Comparison of ENCODE assay signal across 8 mouse cellular contexts in genomic region chr12:108794078-108794711, GRCm38 (mm10). TPM values are rescaled to one million over a fixed set of nuclear protein-coding genes. Genes with fewer than 3 reads are reported as not detected.
DNase-seq lines count a peak whose midpoint lies in the region; ATAC-seq and TF ChIP-seq lines count a peak whose summit lies in the region.

No protein-coding gene starts in this region.

- peaks cover 5% of the 10 kb centered on the region; the same call in 1 of the 2 replicates for H3K4me1 ChIP-seq in embryonic facial prominence, embryonic 11.5 days (ENCODE audit: control insufficient read depth, insufficient read depth, low read length)
- H3K4me1 ChIP-seq in kidney, adult 2 months (ENCODE audit: control insufficient read depth, insufficient read depth, low read length): peaks cover 2% of the 10 kb centered on the region; the same call in 1 of the 2 replicates
- peaks cover 11% of the 10 kb centered on the region for H3K4me1 ChIP-seq in limb, embryonic 14.5 days (ENCODE audit: control insufficient read depth, insufficient read depth, low read length)
- H3K4me1 ChIP-seq in midbrain, embryonic 16.5 days (ENCODE audit: control insufficient read depth, insufficient read depth, low read length): peaks cover 40% of the 10 kb centered on the region
- peaks cover 5% of the 10 kb centered on the region; the same call in 1 of the 2 replicates for H3K4me1 ChIP-seq in spleen, adult 2 months (ENCODE audit: control insufficient read depth, insufficient read depth, insufficient read length)

- peak overlapping the region; percentile 99 for H3K4me3 ChIP-seq in embryonic facial prominence, embryonic 11.5 days (ENCODE audit: low read depth, low read length)
- H3K4me3 ChIP-seq in kidney, adult 2 months (ENCODE audit: insufficient read depth, low read depth, low read length): peak overlapping the region; percentile 100
- peak overlapping the region; percentile 99 for H3K4me3 ChIP-seq in limb, embryonic 14.5 days (replicated peaks; ENCODE audit: low read length)
- peak overlapping the region; percentile 100 for H3K4me3 ChIP-seq in midbrain, embryonic 16.5 days (ENCODE audit: low read depth, low read length)
- peak overlapping the region; percentile 96 for H3K4me3 ChIP-seq in spleen, adult 2 months (ENCODE audit: extremely low read depth, insufficient read depth, insufficient read length)

- H3K4me2 ChIP-seq in embryonic facial prominence, embryonic 11.5 days (ENCODE audit: low read depth, low read length): peak overlapping the region; percentile 60
- peak overlapping the region; percentile 72 for H3K4me2 ChIP-seq in limb, embryonic 14.5 days (replicated peaks; ENCODE audit: low read depth, low read length, severe bottlenecking)
- peak overlapping the region; percentile 84 for H3K4me2 ChIP-seq in midbrain, embryonic 16.5 days (ENCODE audit: low read length)

- H3K27me3 ChIP-seq in embryonic facial prominence, embryonic 11.5 days (ENCODE audit: control insufficient read depth, insufficient read depth, low read length): no peaks in the 10 kb centered on the region
- no peaks in the 10 kb centered on the region for H3K27me3 ChIP-seq in kidney, adult 2 months (replicated peaks; ENCODE audit: control insufficient read depth, insufficient read depth, low read length)
- H3K27me3 ChIP-seq in limb, embryonic 14.5 days (ENCODE audit: control insufficient read depth, insufficient read depth, low read length): no peaks in the 10 kb centered on the region
- H3K27me3 ChIP-seq in midbrain, embryonic 16.5 days (ENCODE audit: control insufficient read depth, insufficient read depth, low read depth, low read length): no peaks in the 10 kb centered on the region
- no peaks in the 10 kb centered on the region for H3K27me3 ChIP-seq in spleen, adult 2 months (ENCODE audit: control insufficient read depth, insufficient read depth, low read length)

- peak; percentile 15 for TF ChIP-seq POLR2A in kidney, adult 2 months (IDR thresholded peaks at IDR 0.05; ENCODE audit: low read depth, low read length)
- no peak for TF ChIP-seq POLR2A in limb, embryonic 14.5 days (IDR thresholded peaks at IDR 0.05; ENCODE audit: borderline replicate concordance, extremely low read depth, insufficient read depth, insufficient read length)
- no peak for TF ChIP-seq POLR2A in spleen, adult 2 months (IDR thresholded peaks at IDR 0.05; ENCODE audit: low read depth, low read length)

- H3K27ac ChIP-seq in embryonic facial prominence, embryonic 11.5 days (replicated peaks; ENCODE audit: low read depth, low read length): peak overlapping the region; percentile 99
- peak overlapping the region; percentile 98 for H3K27ac ChIP-seq in kidney, adult 2 months (ENCODE audit: insufficient read depth, low read depth, low read length)
- H3K27ac ChIP-seq in limb, embryonic 14.5 days (replicated peaks; ENCODE audit: low read depth, low read length): peak overlapping the region; percentile 98
- H3K27ac ChIP-seq in midbrain, embryonic 16.5 days (ENCODE audit: low read length): peak overlapping the region; percentile 98
- H3K27ac ChIP-seq in spleen, adult 2 months (ENCODE audit: insufficient read depth, low read length): peak overlapping the region; percentile 95

- peak overlapping the region; percentile 91 for H3K9ac ChIP-seq in embryonic facial prominence, embryonic 11.5 days (replicated peaks; ENCODE audit: low read length)
- peak overlapping the region; percentile 90 for H3K9ac ChIP-seq in limb, embryonic 14.5 days (ENCODE audit: low read depth, low read length, severe bottlenecking)
- peak overlapping the region; percentile 95 for H3K9ac ChIP-seq in midbrain, embryonic 16.5 days (ENCODE audit: low read depth, low read length)

- WGBS in embryonic facial prominence, embryonic 11.5 days: under 1% methylated on average over 65 of the region's 94 CpGs
- 1% methylated on average over 90 of the region's 94 CpGs for WGBS in kidney, adult 2 months
- 1% methylated on average over 44 of the region's 94 CpGs for WGBS in limb, embryonic 14.5 days
- WGBS in midbrain, embryonic 16.5 days: under 1% methylated on average over 63 of the region's 94 CpGs
- WGBS in spleen, adult 2 months: under 1% methylated on average over 85 of the region's 94 CpGs

- H3K36me3 ChIP-seq in embryonic facial prominence, embryonic 11.5 days (replicated peaks; ENCODE audit: control insufficient read depth, insufficient read depth, low read depth, low read length): no peaks in the 10 kb centered on the region
- no peaks in the 10 kb centered on the region for H3K36me3 ChIP-seq in kidney, adult 2 months (ENCODE audit: control insufficient read depth, insufficient read depth, low read length)
- no peaks in the 10 kb centered on the region for H3K36me3 ChIP-seq in limb, embryonic 14.5 days (ENCODE audit: control insufficient read depth, insufficient read depth, low read length)
- no peaks in the 10 kb centered on the region for H3K36me3 ChIP-seq in midbrain, embryonic 16.5 days (ENCODE audit: control insufficient read depth, insufficient read depth, low read length)
- no peaks in the 10 kb centered on the region for H3K36me3 ChIP-seq in spleen, adult 2 months (ENCODE audit: control insufficient read depth, insufficient read depth, low read length)

- peak; percentile 85 for DNase-seq in 3134 (ENCODE audit: extremely low read depth, insufficient read length, low spot score)
- peak; percentile 90 for DNase-seq in adrenal gland, postnatal 14 days
- DNase-seq in embryonic facial prominence, embryonic 11.5 days (ENCODE audit: low spot score): peak; percentile 90
- DNase-seq in heart, adult 18-20 months: peak; percentile 83 to 89
- peak; percentile 88 for DNase-seq in kidney, adult 2 months
- DNase-seq in limb, embryonic 14.5 days (ENCODE audit: low spot score): peak; percentile 77
- DNase-seq in spleen, adult 2 months (ENCODE audit: low read depth in 1 of 2, low spot score in 2 of 2): peak; percentile 62 to 78

- H3K9me3 ChIP-seq in embryonic facial prominence, embryonic 11.5 days (replicated peaks; ENCODE audit: control insufficient read depth, low read length): no peaks in the 10 kb centered on the region
- no peaks in the 10 kb centered on the region for H3K9me3 ChIP-seq in limb, embryonic 14.5 days (ENCODE audit: control insufficient read depth, low read length)
- no peaks in the 10 kb centered on the region for H3K9me3 ChIP-seq in midbrain, embryonic 16.5 days (replicated peaks; ENCODE audit: control insufficient read depth, low read length, poor library complexity, severe bottlenecking)

- peak; percentile 63 for ATAC-seq in embryonic facial prominence, embryonic 11.5 days (replicated peaks; ENCODE audit: insufficient number of reproducible peaks, low FRiP score, low TSS enrichment, low read depth)
- ATAC-seq in limb, embryonic 14.5 days (ENCODE audit: low FRiP score, low read depth): peak; percentile 67
- ATAC-seq in midbrain, embryonic 16.5 days: peak; percentile 69

- no peak for TF ChIP-seq CTCF in kidney, adult 2 months (conservative IDR thresholded peaks at IDR 0.05; ENCODE audit: insufficient read depth, insufficient read length, low read depth, low read length)
- TF ChIP-seq CTCF in spleen, adult 2 months (IDR thresholded peaks at IDR 0.05; ENCODE audit: extremely low read depth, insufficient read depth, insufficient read length, insufficient replicate concordance): no peak

RNA-seq across cellular contexts. Expression of gene Yy1, which starts 1.4 kb away (rescaled TPM):
- total RNA-seq in adrenal gland, postnatal 14 days (2021): 74.2 and 77.6 TPM in 2 replicates
- 19.3 and 20.2 TPM in 2 replicates for polyA plus RNA-seq in embryonic facial prominence, embryonic 11.5 days (2014; fragmentation: Nextera tagmentation; extraction: Ambion mirVana)
- total RNA-seq in heart, adult 18-20 months (2021): 10 to 100 TPM; 31.5 to 37.2 TPM
- 13.5 and 14.1 TPM in 2 replicates for polyA plus RNA-seq in kidney, adult 2 months (2012; rRNA removed)
- polyA plus RNA-seq in limb, embryonic 14.5 days (2012; rRNA removed): 32.2 and 35.4 TPM in 2 replicates
- polyA plus RNA-seq in limb, embryonic 14.5 days (2014; fragmentation: Nextera tagmentation; extraction: Ambion mirVana): 22.2 and 24.0 TPM in 2 replicates
- 10.3 and 11.6 TPM in 2 replicates for polyA plus RNA-seq in midbrain, embryonic 16.5 days (2015; fragmentation: Nextera tagmentation; extraction: Ambion mirVana)
- 15.2 and 21.0 TPM in 2 replicates for polyA plus RNA-seq in spleen, adult 2 months (2012; rRNA removed)

RNA-seq across cellular contexts. Expression of gene Slc25a29, which starts 41.5 kb away (rescaled TPM):
- 13.5 and 16.2 TPM in 2 replicates for total RNA-seq in adrenal gland, postnatal 14 days (2021)
- 11.9 and 13.9 TPM in 2 replicates for polyA plus RNA-seq in embryonic facial prominence, embryonic 11.5 days (2014; fragmentation: Nextera tagmentation; extraction: Ambion mirVana)
- 1 to 10 TPM; 8.7 to 9.1 TPM for total RNA-seq in heart, adult 18-20 months (2021)
- polyA plus RNA-seq in kidney, adult 2 months (2012; rRNA removed): 12.7 and 14.3 TPM in 2 replicates
- 9.8 and 14.5 TPM in 2 replicates for polyA plus RNA-seq in limb, embryonic 14.5 days (2012; rRNA removed)
- 10.9 and 12.6 TPM in 2 replicates for polyA plus RNA-seq in limb, embryonic 14.5 days (2014; fragmentation: Nextera tagmentation; extraction: Ambion mirVana)
- polyA plus RNA-seq in midbrain, embryonic 16.5 days (2015; fragmentation: Nextera tagmentation; extraction: Ambion mirVana): 19.0 and 19.8 TPM in 2 replicates
- 5.9 and 9.6 TPM in 2 replicates for polyA plus RNA-seq in spleen, adult 2 months (2012; rRNA removed)

RNA-seq across cellular contexts. Expression of gene Slc25a47, which starts 41.7 kb away (rescaled TPM):
- 16.3 and 33.9 TPM in 2 replicates for total RNA-seq in adrenal gland, postnatal 14 days (2021)
- polyA plus RNA-seq in embryonic facial prominence, embryonic 11.5 days (2014; fragmentation: Nextera tagmentation; extraction: Ambion mirVana): 11.8 and 13.2 TPM in 2 replicates
- 1 to 10 TPM; 8.1 to 9.1 TPM for total RNA-seq in heart, adult 18-20 months (2021)
- 7.0 and 9.2 TPM in 2 replicates for polyA plus RNA-seq in kidney, adult 2 months (2012; rRNA removed)
- 24.2 and 41.5 TPM in 2 replicates for polyA plus RNA-seq in limb, embryonic 14.5 days (2012; rRNA removed)
- 13.9 and 19.1 TPM in 2 replicates for polyA plus RNA-seq in limb, embryonic 14.5 days (2014; fragmentation: Nextera tagmentation; extraction: Ambion mirVana)
- polyA plus RNA-seq in midbrain, embryonic 16.5 days (2015; fragmentation: Nextera tagmentation; extraction: Ambion mirVana): 6.4 and 8.2 TPM in 2 replicates
- 3.2 and 5.2 TPM in 2 replicates for polyA plus RNA-seq in spleen, adult 2 months (2012; rRNA removed)

Comparison
In these comparisons a context has a peak if more than half of its experiments do, and no peak if none do; other contexts are left out.
1. Peak in every context shown above with its lines: DNase-seq, ATAC-seq, H3K4me3 ChIP-seq and H3K27ac ChIP-seq.